Mouse (Mus musculus) forebrain, embryonic 14.5 days (tissue): ENCODE data around the gene 1700122O11Rik. TPM values are rescaled to one million over a fixed set of nuclear protein-coding genes. Genes with fewer than 3 reads are reported as not detected.

Source experiments
- ATAC-seq: fragments of 200-750 bp; cut with Nextera tagmentation; 2 replicates; pipeline ENCODE4 v1.8.0; 2017; ENCODE audit warnings: mild to moderate bottlenecking, moderate library complexity
- DNase-seq: peaks from one replicate; pipeline ENCODE4 v3.0.0-alpha.2; 2015; ENCODE audit warnings: low spot score
- H3K27ac ChIP-seq: fragments of 300-500 bp; sonication (generic); 2 replicates; pipeline ENCODE4 v1.5.1; 2014; ENCODE audit warnings: low read depth, mild to moderate bottlenecking, control low read depth, low read length, moderate library complexity
- H3K27me3 ChIP-seq: fragments of 300-500 bp; sonication (generic); replicated peaks from 2 replicates; pipeline ENCODE4 v1.6.1; 2014; ENCODE audit warnings: low read length, control low read depth, mixed read lengths; ENCODE audit not compliant: control insufficient read depth, insufficient read depth
- H3K36me3 ChIP-seq: fragments of 300-500 bp; sonication (generic); 2 replicates; pipeline ENCODE4 v1.6.1; 2014; ENCODE audit warnings: low read length, control low read depth; ENCODE audit not compliant: control insufficient read depth, insufficient read depth
- H3K4me1 ChIP-seq: fragments of 300-500 bp; sonication (generic); 2 replicates; pipeline ENCODE4 v1.6.1; 2014; ENCODE audit warnings: antibody characterized with exemption, low read length, control low read depth; ENCODE audit not compliant: control insufficient read depth, insufficient read depth
- H3K4me2 ChIP-seq: fragments of 300-500 bp; sonication (generic); 2 replicates; pipeline ENCODE4 v1.6.1; 2014; ENCODE audit warnings: mild to moderate bottlenecking, control low read depth, low read length
- H3K4me3 ChIP-seq: fragments of 300-500 bp; sonication (generic); 2 replicates; pipeline ENCODE4 v1.5.1; 2014; ENCODE audit warnings: low read depth, low read length, control low read depth
- H3K9ac ChIP-seq: fragments of 300-500 bp; sonication (generic); 2 replicates; pipeline ENCODE4 v1.6.1; 2014; ENCODE audit warnings: mild to moderate bottlenecking, low read length, control low read depth, moderate library complexity
- H3K9me3 ChIP-seq: fragments of 300-500 bp; sonication (generic); replicated peaks from 2 replicates; pipeline ENCODE4 v1.6.1; 2016; ENCODE audit warnings: low read length, control low read depth, mixed read lengths; ENCODE audit not compliant: control insufficient read depth
- WGBS: fragments of 180-500 bp; shearing (Covaris S2); extraction: QIAGEN DNeasy Blood & Tissue Kit; methylation state at CpG from one replicate; pipeline ENCODE4 v1.1.7; 2014; 5-methylcytosine and 5-hydroxymethylcytosine counted together
- polyA plus RNA-seq: library from polyadenylated mRNA; unstranded; fragments of >200 nt; fragmentation: Nextera tagmentation; extraction: Ambion mirVana; gene quantifications from 2 replicates; pipeline ENCODE4 v1.2.1, GENCODE M21; 2014

Gene 1700122O11Rik
- polyA plus RNA-seq, 1 experiment from 2014 or later, result not detected

GRCm38 (mm10) chr17:47999812-48000211 lies 38.3 kb downstream of the 1700122O11Rik start:
- no peaks in the 10 kb centered on the region for H3K9me3 ChIP-seq
- no peak overlapping the region for H3K4me2 ChIP-seq
- ATAC-seq, result no peak
- H3K36me3 ChIP-seq, result no peaks in the 10 kb centered on the region
- no peaks in the 10 kb centered on the region for H3K27me3 ChIP-seq
- H3K9ac ChIP-seq, result no peak overlapping the region
- no peak for DNase-seq
- no peak overlapping the region for H3K27ac ChIP-seq
- WGBS, result 60% methylated on average over 3 of the region's 3 CpGs
- peaks cover 6% of the 10 kb centered on the region for H3K4me1 ChIP-seq
- no peak overlapping the region for H3K4me3 ChIP-seq

- WGBS, result 74% methylated on average over 6 of the region's 6 CpGs
- Histone ChIP-seq H3K4me3 (no peak overlapping the region), H3K27ac (no peak overlapping the region), H3K9me3 (no peaks in the 10 kb centered on the region), H3K9ac (no peak overlapping the region), H3K27me3 (no peaks in the 10 kb centered on the region), H3K36me3 (no peaks in the 10 kb centered on the region), H3K4me1 (peaks cover 6% of the 10 kb centered on the region), H3K4me2 (no peak overlapping the region)
- no peak for ATAC-seq
- DNase-seq, result no peak
These were observed 38.7 kb downstream of the 1700122O11Rik start for GRCm38 (mm10) chr17:47999403-47999802.

- ATAC-seq, result no peak
- Histone ChIP-seq H3K4me3 (no peak overlapping the region), H3K4me2 (no peak overlapping the region), H3K36me3 (no peaks in the 10 kb centered on the region), H3K27me3 (no peaks in the 10 kb centered on the region), H3K27ac (no peak overlapping the region), H3K9ac (no peak overlapping the region), H3K9me3 (no peaks in the 10 kb centered on the region), H3K4me1 (peaks cover 6% of the 10 kb centered on the region)
- no peak for DNase-seq
- 70% methylated on average over 3 of the region's 3 CpGs for WGBS
These were observed 40.3 kb downstream of the 1700122O11Rik start for GRCm38 (mm10) chr17:47997806-47998205.

- 0 out of 2 replicates have a peak overlapping the region, but pooled peaks have one; percentile 17 for H3K9ac ChIP-seq
- no peak overlapping the region for H3K4me2 ChIP-seq
- WGBS, result 44% methylated on average over 10 of the region's 10 CpGs
- H3K4me3 ChIP-seq, result no peak overlapping the region
- ATAC-seq (0 out of 2 replicates have a peak, but pooled peaks have one; percentile 8), DNase-seq (no peak)
- H3K27ac ChIP-seq, result peak overlapping the region; percentile 72
- H3K27me3 ChIP-seq, result no peaks in the 10 kb centered on the region
- H3K36me3 ChIP-seq, result no peaks in the 10 kb centered on the region
- H3K9me3 ChIP-seq, result no peaks in the 10 kb centered on the region
- peaks cover 14% of the 10 kb centered on the region for H3K4me1 ChIP-seq
These were observed 47.5 kb downstream of the 1700122O11Rik start for GRCm38 (mm10) chr17:47990392-47991123.

- peaks cover 14% of the 10 kb centered on the region for H3K4me1 ChIP-seq
- WGBS, result 4% methylated on average over 8 of the region's 8 CpGs
- no peaks in the 10 kb centered on the region for H3K9me3 ChIP-seq
- peak overlapping the region; percentile 72 for H3K27ac ChIP-seq
- no peaks in the 10 kb centered on the region for H3K27me3 ChIP-seq
- H3K4me2 ChIP-seq, result no peak overlapping the region
- H3K9ac ChIP-seq, result 0 out of 2 replicates have a peak overlapping the region, but pooled peaks have one; percentile 17
- H3K4me3 ChIP-seq, result no peak overlapping the region
- ATAC-seq (peak; percentile 90), DNase-seq (peak; percentile 90)
- no peaks in the 10 kb centered on the region for H3K36me3 ChIP-seq
These were observed 48.1 kb downstream of the 1700122O11Rik start for GRCm38 (mm10) chr17:47989951-47990378.

GRCm38 (mm10) chr17:47988811-47989210 lies 49.3 kb downstream of the 1700122O11Rik start:
- H3K27me3 ChIP-seq, result no peaks in the 10 kb centered on the region
- no peaks in the 10 kb centered on the region for H3K36me3 ChIP-seq
- no peak overlapping the region for H3K27ac ChIP-seq
- H3K4me3 ChIP-seq, result no peak overlapping the region
- no peak overlapping the region for H3K4me2 ChIP-seq
- DNase-seq (no peak), ATAC-seq (no peak)
- H3K9me3 ChIP-seq, result no peaks in the 10 kb centered on the region
- WGBS, result 57% methylated on average over 8 of the region's 8 CpGs
- peaks cover 14% of the 10 kb centered on the region for H3K4me1 ChIP-seq
- no peak overlapping the region for H3K9ac ChIP-seq

GRCm38 (mm10) chr17:47988074-47988473 lies 50.0 kb downstream of the 1700122O11Rik start:
- no peaks in the 10 kb centered on the region for H3K27me3 ChIP-seq
- WGBS, result 85% methylated on average over 8 of the region's 8 CpGs
- no peaks in the 10 kb centered on the region for H3K9me3 ChIP-seq
- peaks cover 14% of the 10 kb centered on the region for H3K4me1 ChIP-seq
- H3K27ac ChIP-seq, result no peak overlapping the region
- no peaks in the 10 kb centered on the region for H3K36me3 ChIP-seq
- H3K4me3 ChIP-seq, result no peak overlapping the region
- no peak overlapping the region for H3K9ac ChIP-seq
- ATAC-seq (no peak), DNase-seq (no peak)
- H3K4me2 ChIP-seq, result no peak overlapping the region

Other genes starting within 250 kb of the 1700122O11Rik start
- 10.4 and 12.4 TPM in 2 replicates for gene Mdfi, start 203.6 kb downstream of the 1700122O11Rik start, polyA plus RNA-seq
- gene Foxp4, start 113.6 kb downstream of the 1700122O11Rik start, polyA plus RNA-seq, result 20.3 and 29.9 TPM in 2 replicates
- gene 1700067P10Rik, start 51.0 kb upstream of the 1700122O11Rik start, polyA plus RNA-seq, result not detected in 2 replicates
- gene 9830107B12Rik, start 108.0 kb upstream of the 1700122O11Rik start, polyA plus RNA-seq, result not detected in 2 replicates
- gene A530064D06Rik, start 129.0 kb upstream of the 1700122O11Rik start, polyA plus RNA-seq, result not detected in 2 replicates
- gene Trem1, start 194.5 kb upstream of the 1700122O11Rik start, polyA plus RNA-seq, result not detected in 2 replicates
- not detected in 2 replicates for gene Trem3, start 209.5 kb upstream of the 1700122O11Rik start, polyA plus RNA-seq
- 0.10 TPM in 1 of 2 replicates, not detected in the other for gene Treml4, start 226.0 kb upstream of the 1700122O11Rik start, polyA plus RNA-seq